Mouse (Mus musculus) embryo, embryonic 10.5 days (tissue): ENCODE data around the gene Ptprn2.

Experiments
- DNase-seq: peaks from one replicate; pipeline ENCODE4 v3.0.0-alpha.2; 2015; ENCODE audit warnings: low spot score

The Ptprn2 gene

DNA sequence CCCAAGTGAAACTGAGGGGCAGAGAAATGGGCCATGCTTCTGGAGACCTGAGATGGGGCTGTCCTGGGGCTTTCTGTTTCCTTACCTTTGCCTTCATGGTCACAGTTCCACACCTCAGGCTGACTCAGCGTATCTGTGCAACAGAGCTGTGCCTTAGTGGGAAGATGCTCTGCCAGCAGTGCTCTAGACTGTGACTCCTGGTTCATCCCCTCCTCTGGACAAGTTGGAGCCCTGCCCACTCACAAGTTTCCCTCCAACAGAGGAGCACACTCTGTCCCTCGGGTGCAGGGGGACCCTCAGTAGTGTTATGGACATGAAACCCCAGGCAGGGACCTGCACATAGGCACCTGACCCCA, 687.0 kb downstream of the Ptprn2 start:
- DNase-seq, result no peak

DNA sequence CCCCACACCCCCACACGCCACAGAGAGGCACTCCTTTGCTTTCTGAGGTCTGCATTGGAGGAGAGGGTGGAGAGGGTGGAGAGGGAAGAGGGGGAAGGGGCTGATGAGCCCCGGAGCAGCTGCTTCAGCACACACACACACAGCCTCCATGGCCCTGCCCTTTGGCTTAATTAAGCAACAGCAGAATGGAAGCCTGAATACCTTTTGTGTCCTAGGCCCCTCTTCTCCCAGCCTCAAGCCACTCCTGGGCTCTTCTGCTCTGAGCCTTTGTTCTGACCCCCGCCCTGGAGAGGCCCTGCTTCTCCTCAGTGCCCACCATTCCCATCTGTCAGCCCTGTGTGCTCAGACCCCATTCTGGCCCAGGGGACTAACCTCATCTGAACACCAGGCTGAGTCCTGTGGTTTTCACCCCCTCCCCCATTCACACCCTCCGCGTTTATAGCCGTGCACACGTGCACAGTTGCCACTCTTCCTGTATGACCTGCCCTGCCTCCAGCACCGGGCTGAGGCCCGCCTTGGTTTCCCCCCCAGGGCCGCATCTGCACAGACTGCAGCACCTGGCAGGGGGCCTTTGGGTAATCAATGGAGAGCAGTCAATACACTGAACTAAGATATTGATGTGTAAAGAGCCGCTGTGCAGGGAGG, 687.5 kb downstream of the Ptprn2 start:
- peak; percentile 84 for DNase-seq

DNA sequence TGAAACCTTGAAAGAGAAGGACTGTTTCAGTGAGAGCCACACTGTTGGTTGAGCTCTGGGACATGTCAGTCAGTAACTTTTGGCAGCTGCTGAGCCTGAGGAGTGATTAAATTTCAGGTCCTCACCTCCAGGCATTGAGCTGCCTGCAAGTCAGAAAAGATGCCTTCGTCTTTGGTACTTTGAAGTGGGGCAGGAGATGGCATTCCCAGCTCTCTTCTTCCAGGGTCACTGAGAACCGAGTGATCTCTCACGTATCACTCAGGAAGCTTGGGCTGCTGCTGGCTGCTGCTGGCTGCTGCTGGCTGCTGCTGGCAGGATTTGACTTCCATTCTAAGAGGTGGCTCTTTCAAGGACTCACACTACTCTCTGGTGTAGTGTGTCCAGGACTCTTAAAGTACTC, 688.7 kb downstream of the Ptprn2 start:
- no peak for DNase-seq

DNA sequence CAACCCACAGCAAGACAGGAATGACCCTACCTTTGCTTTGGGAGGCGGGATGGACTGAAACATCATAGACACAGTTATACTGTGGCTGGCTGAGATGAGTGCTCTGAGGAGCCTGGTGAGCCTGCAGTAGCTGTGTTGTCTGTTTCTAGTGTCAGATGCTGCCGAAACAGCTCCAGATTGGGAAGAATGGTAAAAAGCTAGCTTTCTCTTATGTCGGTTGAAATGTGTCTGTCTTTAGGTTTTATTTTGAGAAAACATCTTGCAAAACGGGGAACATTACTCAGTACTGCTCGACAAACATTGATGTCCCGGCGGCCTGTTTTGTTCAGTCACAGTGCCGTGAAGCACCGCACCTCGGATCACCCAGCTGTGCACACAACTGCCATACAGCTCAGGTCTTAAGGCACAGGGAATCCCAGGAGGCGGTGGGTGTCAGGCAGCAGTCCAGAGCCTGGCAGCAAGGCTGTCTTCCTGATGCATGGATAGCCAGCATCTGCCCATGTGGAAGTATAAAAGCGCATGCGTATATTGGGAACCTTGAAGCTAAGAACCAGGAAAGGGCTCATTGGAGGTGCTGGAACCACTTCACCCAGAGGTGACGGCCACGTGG, 689.7 kb downstream of the Ptprn2 start:
- DNase-seq, result no peak

DNA sequence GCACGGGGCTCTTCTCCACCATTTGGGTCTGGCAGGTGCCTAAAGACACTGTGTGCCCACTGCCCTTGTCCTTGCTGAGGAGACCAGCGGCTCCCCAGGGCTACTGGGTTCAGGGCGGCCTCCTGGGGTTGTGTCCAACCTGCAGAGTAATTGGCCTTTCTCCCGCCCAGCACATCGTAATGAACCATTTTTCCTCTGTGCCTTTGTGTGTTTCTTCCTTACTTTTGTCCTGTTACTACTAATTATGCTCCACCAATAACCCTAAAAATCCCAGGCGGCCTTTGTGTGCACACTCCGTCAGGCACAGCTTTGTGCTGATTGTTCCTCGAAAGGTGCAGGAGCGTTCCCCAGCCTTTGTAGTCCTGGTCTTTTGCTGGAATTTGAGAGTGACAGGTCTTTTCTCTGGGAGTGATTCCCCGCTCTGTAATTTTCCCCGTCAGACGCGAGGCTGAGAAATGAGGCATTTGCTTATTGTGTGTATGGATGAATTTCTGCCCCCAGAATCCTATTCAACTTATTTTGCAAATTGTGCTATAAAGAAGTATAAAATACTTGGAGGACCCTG, 690.8 kb downstream of the Ptprn2 start:
- DNase-seq, result no peak

DNA sequence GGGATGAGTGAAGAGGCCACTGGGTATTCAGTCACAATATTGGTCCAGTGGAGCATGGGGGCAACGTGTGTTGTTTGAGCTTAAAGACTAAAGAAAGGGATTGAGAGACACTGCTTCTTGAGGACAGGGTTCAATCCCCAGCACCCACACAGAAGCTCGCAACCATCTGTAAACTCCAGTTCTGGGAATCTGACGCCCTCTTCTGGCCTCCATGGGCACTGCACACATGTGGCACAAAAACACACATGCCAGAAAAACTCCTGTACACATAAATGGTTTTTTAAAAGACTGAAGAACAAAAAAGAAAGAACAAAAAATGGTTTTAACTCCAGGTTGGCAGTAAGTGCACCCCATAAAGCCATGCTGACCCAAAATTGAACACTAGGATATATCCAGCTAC, 701.6 kb downstream of the Ptprn2 start:
- no peak for DNase-seq

DNA sequence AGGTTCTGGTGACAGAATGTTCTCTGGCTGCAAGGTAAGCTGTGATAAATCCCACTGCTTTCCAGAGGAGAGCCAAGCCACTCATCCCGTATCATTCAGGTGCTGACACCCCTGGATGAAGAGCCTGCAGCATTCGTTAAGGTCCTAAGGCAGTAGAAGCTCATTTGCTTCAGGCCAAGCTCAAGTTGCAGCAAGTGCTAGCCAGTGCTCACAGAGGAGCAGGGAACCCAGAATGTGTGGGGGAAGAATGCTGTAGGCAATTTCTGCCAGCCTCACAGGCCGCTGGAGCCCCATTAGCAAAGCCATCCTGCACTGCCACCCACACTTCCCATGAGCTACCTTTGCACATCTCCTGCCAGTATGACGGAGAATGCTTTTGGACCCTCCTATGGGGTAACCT, 706.5 kb downstream of the Ptprn2 start:
- DNase-seq, result no peak

DNA sequence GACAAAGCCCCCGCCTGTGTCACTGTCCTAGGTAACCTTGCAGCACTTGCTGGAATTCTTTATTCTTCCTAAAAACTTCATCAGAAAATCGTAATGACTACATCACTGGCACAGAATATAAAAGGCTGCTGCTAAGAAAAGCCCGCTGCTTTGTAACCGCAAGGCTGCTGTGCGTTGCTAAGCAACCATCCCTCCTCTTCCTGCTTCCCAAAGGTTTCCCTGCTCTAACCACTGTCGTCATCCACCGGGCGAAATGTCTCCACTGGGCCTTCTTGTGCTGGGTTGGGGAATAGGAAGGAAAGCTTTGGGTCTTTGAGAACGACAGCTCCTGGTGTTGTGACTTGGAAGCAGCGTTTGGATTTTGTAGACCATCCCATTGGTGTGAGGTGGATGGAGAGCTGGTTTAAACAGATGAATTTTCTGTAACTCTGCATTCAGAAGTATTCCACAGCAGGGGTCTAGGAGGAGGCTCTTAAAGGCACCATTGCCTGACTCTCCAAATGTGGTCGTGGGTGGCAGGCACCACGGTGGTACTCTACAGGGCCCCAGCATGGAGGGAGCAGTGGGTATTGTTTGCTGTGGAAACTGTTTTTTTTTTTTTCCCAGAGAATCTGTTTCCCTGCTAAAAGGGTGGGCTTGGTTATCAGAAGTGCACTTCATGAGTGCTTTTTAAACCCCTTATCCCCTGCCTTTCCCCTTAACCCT, 711.4 kb downstream of the Ptprn2 start:
- peak; percentile 88 for DNase-seq

DNA sequence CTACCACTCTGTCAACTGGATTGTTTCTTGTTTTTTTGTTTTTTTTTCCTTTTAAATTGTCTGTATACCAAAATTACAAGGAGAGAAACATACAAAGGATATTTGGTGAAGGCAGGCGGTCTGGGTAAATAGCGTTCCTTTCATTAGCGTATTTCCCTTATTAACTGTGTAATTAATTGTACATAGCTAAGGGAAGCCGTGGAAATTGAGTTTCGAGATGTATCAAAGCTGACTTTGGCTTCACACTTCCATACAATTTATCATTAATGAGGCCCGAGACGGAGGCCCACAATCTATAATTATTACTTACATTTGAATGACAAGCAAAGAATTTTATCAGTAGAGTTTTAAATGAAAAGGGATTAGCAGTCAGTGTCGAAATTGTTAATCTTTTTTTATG, 712.6 kb downstream of the Ptprn2 start:
- no peak for DNase-seq

DNA sequence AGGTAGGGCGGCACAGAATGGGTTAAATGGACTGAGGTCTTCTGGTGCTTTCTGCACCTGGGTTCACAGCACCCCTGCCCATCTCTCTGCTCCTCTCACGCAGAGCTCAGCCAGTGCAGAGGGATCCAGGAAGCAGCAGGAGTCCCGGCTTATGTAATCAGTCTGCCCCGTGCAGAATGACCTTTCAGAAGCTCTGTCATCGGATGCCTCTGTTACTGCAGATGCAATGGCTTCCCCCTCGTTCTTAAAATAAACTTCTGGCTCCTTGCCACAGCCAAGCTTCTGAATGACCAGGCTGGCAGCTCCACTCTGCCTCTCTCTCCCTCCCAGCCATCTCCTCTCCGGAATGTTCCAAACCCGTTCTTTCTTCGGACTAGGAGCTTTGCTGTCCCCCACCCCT, 714.6 kb downstream of the Ptprn2 start:
- peak; percentile 64 for DNase-seq

DNA sequence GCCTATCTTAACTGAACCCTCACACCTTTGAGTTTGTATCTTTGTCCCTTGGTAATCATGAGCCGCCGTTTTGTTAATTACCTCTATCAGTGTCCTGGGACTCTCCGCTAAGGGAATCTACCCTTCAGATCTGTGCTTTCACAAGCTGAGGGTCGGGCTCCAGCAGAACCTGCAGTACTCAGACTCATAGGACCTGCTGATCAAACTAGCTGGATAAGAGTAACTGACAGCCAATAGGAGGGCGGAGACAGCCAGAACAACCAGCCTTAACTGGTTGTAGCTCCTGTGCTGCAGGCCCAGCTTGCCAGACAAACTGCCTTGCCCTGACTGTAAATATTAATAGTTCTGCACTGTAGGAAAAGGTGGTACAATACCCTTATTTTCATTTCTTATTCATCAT, 715.1 kb downstream of the Ptprn2 start:
- peak; percentile 19 for DNase-seq

DNA sequence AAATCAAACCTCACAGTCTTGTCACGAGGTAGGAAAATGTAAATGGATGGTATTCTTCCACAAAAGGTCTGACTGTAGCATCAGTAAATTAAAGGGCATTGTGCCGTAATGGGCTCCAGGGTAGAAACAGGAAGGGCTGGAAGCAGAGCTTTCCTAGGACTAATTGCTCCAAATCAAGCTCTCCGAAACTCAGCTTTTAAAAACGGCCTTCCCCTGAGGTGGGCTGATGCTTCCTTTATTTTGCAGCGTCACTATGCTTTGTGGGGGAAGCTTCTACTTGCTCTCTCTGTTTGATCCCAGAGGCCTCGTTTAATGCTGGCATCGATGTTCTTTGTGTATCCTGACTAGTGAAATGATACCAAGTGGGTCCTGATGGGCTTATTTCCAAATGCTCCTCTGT, 718.0 kb downstream of the Ptprn2 start:
- DNase-seq, result no peak

DNA sequence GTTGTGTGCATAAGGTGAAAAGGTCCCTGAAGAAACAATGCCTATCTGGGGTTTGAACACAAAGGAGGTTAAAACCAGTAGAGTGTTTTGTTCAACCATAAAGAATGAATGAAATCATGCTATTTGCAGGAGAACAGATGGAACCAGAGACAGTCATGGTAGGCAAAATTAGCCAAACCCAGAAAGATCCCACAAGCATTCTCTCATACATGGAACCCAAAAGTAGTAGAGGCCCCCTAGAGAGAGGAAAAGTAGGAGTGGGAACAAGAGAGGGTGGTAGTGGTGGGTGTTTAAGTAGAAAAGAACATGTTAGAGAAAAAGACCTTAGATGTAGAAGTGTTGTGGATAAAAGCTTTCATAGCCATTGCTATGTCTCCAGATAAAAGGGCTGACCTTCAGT, 719.4 kb downstream of the Ptprn2 start:
- DNase-seq, result no peak

DNA sequence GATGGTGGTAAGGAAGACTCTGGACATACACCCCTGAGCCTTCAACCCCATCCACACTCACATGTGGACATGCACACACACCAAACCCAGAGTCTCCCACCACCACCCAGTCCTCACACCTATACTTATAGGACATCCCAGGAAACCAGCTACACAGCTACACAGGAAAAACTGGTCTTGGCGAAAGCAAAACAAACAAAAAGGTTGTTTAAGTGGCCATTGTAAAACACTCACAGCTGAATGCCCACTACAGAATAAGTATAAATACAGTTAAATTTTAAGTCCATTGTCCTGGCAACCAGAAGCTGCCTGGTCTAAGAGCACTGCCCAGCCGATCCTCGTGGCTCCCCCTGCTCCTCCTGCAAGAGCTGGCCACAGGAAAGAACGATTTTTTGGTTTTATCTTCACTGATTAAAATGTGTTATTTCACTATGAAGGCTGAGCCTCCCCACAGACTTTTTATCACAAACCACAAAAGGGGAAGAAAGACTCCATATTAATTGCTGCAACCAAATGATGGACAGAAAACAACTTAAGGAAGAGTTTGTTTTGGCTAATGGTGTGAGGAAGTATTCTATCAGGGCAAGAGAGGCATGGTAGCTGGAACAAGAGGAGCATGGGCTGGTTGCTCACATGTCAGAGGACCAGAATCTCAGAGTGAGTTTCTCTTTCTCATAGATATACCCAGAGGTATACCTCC, 722.1 kb downstream of the Ptprn2 start:
- no peak for DNase-seq

DNA sequence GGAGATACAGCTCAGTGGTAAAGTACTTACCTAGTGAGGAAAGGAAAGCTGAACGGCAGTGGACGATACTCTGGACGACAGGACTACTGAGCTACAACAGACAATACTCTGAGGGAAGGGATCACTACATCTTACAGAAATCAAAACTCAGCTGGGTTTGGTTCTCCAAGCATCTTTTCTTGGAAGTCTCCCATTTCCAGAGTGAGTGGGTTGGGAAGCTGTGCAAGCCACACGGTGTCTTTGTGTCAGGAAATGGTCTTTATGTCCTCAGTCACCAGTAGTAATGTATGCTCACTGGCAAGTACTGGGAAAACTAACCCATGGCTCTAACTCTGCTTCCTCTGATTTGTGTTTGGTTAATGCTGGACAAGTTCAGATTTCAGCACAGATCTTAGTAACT, 724.9 kb downstream of the Ptprn2 start:
- DNase-seq, result no peak

DNA sequence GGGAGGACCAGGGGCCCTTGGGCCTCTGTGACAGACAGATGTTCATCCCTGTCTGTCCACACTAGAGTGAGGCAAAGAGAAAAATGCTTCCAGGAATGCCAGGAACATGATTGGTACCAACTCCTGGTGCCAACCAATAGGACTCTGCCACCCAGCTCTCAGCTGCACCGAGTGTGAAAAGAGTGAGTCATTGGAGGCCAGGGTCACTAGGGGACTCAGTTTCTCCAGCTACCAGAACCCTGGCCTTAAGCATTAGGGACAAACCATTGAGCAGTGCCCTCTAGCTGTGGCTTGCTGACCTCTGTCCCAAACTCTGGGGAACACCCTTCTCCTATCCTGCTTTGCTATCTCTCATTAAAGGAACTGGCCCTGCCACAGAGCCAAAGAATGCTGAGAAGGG, 728.0 kb downstream of the Ptprn2 start:
- DNase-seq, result no peak

DNA sequence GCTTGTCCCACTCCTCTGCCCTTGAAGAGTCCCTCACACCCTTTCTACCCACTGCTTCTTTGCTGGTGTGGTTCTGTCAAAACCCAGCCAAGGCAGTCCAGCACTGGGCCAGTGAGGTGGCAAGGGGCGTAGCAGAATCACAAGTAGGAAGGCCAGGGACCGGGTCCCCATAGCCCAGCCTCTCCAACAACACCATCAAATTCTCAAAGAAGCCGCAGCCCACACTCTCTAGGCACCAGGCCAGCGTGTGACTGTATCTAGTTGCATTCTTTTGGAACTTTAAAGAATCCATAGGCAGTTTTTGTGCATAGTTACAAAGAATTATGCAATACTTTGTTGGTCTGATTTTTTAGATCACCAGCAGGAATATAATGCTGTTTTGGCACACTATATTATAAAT, 728.8 kb downstream of the Ptprn2 start:
- DNase-seq, result no peak

DNA sequence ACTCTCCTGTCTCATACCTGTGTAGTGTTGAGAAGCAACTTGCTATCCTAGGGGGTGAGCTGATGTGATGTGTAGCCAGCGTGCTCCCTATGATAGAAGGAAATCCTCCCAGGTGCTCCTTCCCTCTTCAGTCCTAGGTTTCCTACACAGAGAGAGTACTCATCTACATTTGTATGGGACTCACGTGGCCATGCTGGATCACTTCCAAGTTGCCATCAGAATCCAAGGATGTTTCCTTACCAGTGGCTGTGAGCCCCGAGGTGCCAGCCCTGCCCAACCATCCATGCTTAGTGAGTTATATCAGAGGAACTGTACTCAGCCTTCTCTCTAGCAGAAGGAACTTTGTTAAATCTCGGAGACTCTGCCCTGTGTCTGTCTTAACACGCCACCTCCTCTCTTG, 729.4 kb downstream of the Ptprn2 start:
- no peak for DNase-seq

DNA sequence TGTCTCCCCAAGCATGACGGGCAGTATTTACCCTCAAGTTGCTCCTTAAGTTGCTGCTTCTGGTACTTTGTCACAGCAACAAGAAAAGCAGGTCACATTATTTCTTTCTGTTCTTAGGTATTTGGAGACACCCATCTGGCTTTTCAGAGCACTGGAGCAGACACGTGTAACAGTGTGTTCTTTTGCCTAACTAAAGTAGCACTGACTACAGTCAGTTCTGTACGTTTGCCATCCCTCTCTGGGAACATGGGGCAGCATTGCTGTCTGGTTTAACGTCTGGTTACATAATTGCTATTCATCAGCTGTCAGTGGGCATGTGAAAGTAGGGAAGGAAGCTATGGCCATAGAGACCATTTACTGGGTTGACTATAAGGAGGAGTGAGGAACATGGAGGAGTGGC, 736.4 kb downstream of the Ptprn2 start:
- no peak for DNase-seq

DNA sequence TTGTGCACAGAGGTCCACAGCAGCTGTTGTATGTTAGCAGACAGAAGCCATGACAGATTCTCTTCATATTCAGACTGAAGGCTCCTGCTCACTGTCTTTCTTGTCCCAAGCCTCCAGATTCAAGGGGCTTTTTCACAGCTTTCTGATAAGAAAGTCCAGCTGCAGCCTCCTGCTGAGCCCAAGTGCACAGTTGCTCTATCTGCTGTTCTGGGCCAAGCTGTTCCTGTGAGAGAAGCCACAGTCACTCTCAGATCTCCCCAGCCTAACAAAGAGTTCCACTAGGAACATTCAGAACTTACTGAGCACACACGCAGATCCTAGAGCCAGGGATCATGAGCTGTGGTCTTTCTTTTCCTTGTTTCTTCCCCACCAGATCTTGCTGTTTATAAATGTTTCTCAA, 738.5 kb downstream of the Ptprn2 start:
- no peak for DNase-seq

DNA sequence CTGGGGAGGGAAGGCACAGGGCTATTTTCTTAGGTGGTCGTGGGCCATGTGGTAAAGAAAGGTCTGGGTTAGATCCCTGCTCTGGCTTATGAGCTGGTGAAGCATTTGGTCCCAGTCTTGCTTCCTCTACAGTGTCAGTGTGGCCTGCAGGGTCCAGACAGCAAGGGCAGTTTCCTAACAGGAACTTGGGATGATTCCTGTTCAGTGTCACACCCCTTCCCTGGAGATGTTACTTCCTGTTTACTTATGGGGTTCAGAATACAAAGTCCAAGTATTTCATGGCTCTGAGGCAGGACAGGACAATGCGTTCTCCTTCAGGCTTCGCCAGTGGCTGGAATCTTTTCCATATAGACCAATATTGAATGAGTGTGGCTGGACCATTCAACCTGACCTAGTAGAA, 741.7 kb downstream of the Ptprn2 start:
- DNase-seq, result no peak

DNA sequence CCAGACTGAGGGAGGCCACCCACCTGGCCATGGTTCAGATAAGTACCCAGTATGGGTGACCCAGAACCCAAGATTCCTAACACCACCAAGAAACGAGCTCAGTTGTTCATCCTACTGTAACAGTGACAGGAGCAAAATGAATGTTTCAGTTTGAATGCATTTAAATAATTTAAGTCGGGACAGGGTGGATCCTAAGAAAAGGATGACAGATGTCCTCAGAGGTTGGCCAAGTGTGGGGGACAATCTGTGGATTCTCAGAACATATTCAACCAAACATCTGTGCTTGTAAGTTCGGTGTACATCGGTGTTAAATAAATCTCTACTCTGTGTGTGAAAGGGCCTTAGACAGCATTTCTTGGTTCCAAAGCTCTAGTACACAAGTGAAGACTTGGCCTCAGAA, 743.9 kb downstream of the Ptprn2 start:
- no peak for DNase-seq

DNA sequence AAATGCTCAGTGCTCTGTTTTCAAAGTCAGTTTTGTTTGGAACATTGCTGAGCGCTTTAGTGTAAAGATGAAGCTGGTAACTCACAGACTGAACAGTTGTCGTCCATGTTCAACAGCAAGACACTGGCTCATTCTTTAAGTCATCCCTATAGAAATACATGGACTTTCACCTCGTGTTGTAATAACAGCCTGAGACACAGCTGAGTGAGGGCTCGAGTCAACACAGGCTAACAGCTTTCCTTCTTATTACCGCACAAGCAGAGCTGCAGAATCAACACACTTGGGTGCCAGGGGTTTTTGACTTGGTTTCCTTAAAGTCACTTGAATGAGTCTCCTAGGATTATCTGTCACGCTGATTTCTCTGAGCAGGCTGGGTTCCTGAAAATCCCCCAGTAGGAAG, 744.8 kb downstream of the Ptprn2 start:
- DNase-seq, result no peak
